Mouse (Mus musculus): ENCODE measurements around the gene Capn13. TPM values are rescaled to one million over a fixed set of nuclear protein-coding genes. Genes with fewer than 3 reads are reported as not detected.
"Not testable (repeated sequence)": the region's sequence is repeated elsewhere in the genome, so short reads cannot be mapped to it uniquely, and the experiment has no call there.

Capn13 gene
- polyA plus RNA-seq, 1 experiment: not detected

GRCm38 (mm10) chr17:73298981-73299380, 101.7 kb downstream of the Capn13 start:
- H3K4me3 ChIP-seq (replicated peaks): no peak overlapping the region
- peaks cover 34% of the 10 kb centered on the region for H3K4me1 ChIP-seq
- TF ChIP-seq FLI1 (IDR thresholded peaks at IDR 0.05; ENCODE audit: low read length): no peak
- TF ChIP-seq GATA1 (IDR thresholded peaks at IDR 0.05; ENCODE audit: borderline replicate concordance, low read length): no peak
- no peaks in the 10 kb centered on the region for H3K36me3 ChIP-seq (replicated peaks; ENCODE audit: low read length)
- H3K9me3 ChIP-seq: peaks cover 1% of the 10 kb centered on the region
- H3K27me3 ChIP-seq (replicated peaks): peaks cover 41% of the 10 kb centered on the region

GRCm38 (mm10) chr17:73296855-73297254, 103.8 kb downstream of the Capn13 start:
- Histone ChIP-seq H3K27me3 (replicated peaks) (peaks cover 33% of the 10 kb centered on the region), H3K36me3 (replicated peaks; ENCODE audit: low read length) (no peaks in the 10 kb centered on the region), H3K4me3 (replicated peaks) (no peak overlapping the region), H3K9me3 (peaks cover 5% of the 10 kb centered on the region), H3K4me1 (peaks cover 25% of the 10 kb centered on the region)
- TF ChIP-seq FLI1 (IDR thresholded peaks at IDR 0.05; ENCODE audit: low read length) (no peak), GATA1 (IDR thresholded peaks at IDR 0.05; ENCODE audit: borderline replicate concordance, low read length) (no peak)

GRCm38 (mm10) chr17:73293237-73293636, 107.4 kb downstream of the Capn13 start:
- H3K27me3 ChIP-seq (replicated peaks): peaks cover 22% of the 10 kb centered on the region
- peaks cover 5% of the 10 kb centered on the region for H3K9me3 ChIP-seq
- H3K36me3 ChIP-seq (replicated peaks; ENCODE audit: low read length): no peaks in the 10 kb centered on the region
- no peak overlapping the region for H3K4me3 ChIP-seq (replicated peaks)
- H3K4me1 ChIP-seq: no peaks in the 10 kb centered on the region
- TF ChIP-seq GATA1 (IDR thresholded peaks at IDR 0.05; ENCODE audit: borderline replicate concordance, low read length): no peak
- no peak for TF ChIP-seq FLI1 (IDR thresholded peaks at IDR 0.05; ENCODE audit: low read length)

- H3K4me3 ChIP-seq (replicated peaks): no peak overlapping the region
- TF ChIP-seq FLI1 (IDR thresholded peaks at IDR 0.05; ENCODE audit: low read length) (no peak), GATA1 (IDR thresholded peaks at IDR 0.05; ENCODE audit: borderline replicate concordance, low read length) (no peak)
- peaks cover 5% of the 10 kb centered on the region for H3K27me3 ChIP-seq (replicated peaks)
- H3K9me3 ChIP-seq: no peaks in the 10 kb centered on the region
- no peaks in the 10 kb centered on the region; the same call in 1 of the 2 replicates for H3K4me1 ChIP-seq
- no peaks in the 10 kb centered on the region for H3K36me3 ChIP-seq (replicated peaks; ENCODE audit: low read length)
Measured at GRCm38 (mm10) chr17:73284301-73284700, 116.4 kb downstream of the Capn13 start.

GRCm38 (mm10) chr17:73282702-73283101, 118.0 kb downstream of the Capn13 start:
- H3K27me3 ChIP-seq (replicated peaks); H3K4me1 ChIP-seq; H3K36me3 ChIP-seq (replicated peaks; ENCODE audit: low read length); H3K4me3 ChIP-seq (replicated peaks); H3K9me3 ChIP-seq: not testable (repeated sequence)

- H3K4me1 ChIP-seq: peaks cover 7% of the 10 kb centered on the region
- TF ChIP-seq FLI1 (IDR thresholded peaks at IDR 0.05; ENCODE audit: low read length) (no peak), GATA1 (IDR thresholded peaks at IDR 0.05; ENCODE audit: borderline replicate concordance, low read length) (no peak)
- no peaks in the 10 kb centered on the region for H3K36me3 ChIP-seq (replicated peaks; ENCODE audit: low read length)
- 0 out of 2 replicates have a peak, but pooled peaks cover 3% of the 10 kb centered on the region for H3K9me3 ChIP-seq
- H3K27me3 ChIP-seq (replicated peaks): peaks cover 7% of the 10 kb centered on the region
- H3K4me3 ChIP-seq (replicated peaks): no peak overlapping the region
Measured at GRCm38 (mm10) chr17:73277770-73278169, 122.9 kb downstream of the Capn13 start.

GRCm38 (mm10) chr17:73275066-73275465, 125.6 kb downstream of the Capn13 start:
- TF ChIP-seq FLI1 (IDR thresholded peaks at IDR 0.05; ENCODE audit: low read length) (no peak), GATA1 (IDR thresholded peaks at IDR 0.05; ENCODE audit: borderline replicate concordance, low read length) (no peak)
- Histone ChIP-seq H3K9me3 (0 out of 2 replicates have a peak, but pooled peaks cover 3% of the 10 kb centered on the region), H3K27me3 (replicated peaks) (peaks cover 2% of the 10 kb centered on the region), H3K36me3 (replicated peaks; ENCODE audit: low read length) (no peaks in the 10 kb centered on the region), H3K4me3 (replicated peaks) (no peak overlapping the region), H3K4me1 (peaks cover 16% of the 10 kb centered on the region)

GRCm38 (mm10) chr17:73273809-73274208, 126.9 kb downstream of the Capn13 start:
- peaks cover 16% of the 10 kb centered on the region for H3K4me1 ChIP-seq
- no peak overlapping the region for H3K4me3 ChIP-seq (replicated peaks)
- no peaks in the 10 kb centered on the region for H3K36me3 ChIP-seq (replicated peaks; ENCODE audit: low read length)
- 0 out of 2 replicates have a peak, but pooled peaks cover 3% of the 10 kb centered on the region for H3K9me3 ChIP-seq
- H3K27me3 ChIP-seq (replicated peaks): peaks cover 2% of the 10 kb centered on the region
- no peak for TF ChIP-seq GATA1 (IDR thresholded peaks at IDR 0.05; ENCODE audit: borderline replicate concordance, low read length)
- no peak for TF ChIP-seq FLI1 (IDR thresholded peaks at IDR 0.05; ENCODE audit: low read length)

- Histone ChIP-seq H3K27me3 (replicated peaks) (peaks cover 2% of the 10 kb centered on the region), H3K36me3 (replicated peaks; ENCODE audit: low read length) (peaks cover 4% of the 10 kb centered on the region), H3K4me1 (peaks cover 16% of the 10 kb centered on the region), H3K9me3 (peaks cover 14% of the 10 kb centered on the region), H3K4me3 (replicated peaks) (no peak overlapping the region)
- TF ChIP-seq FLI1 (IDR thresholded peaks at IDR 0.05; ENCODE audit: low read length) (no peak), GATA1 (IDR thresholded peaks at IDR 0.05; ENCODE audit: borderline replicate concordance, low read length) (no peak)
Measured at GRCm38 (mm10) chr17:73271797-73272600, 128.7 kb downstream of the Capn13 start.

All from megakaryocyte, embryonic 14.5 days (primary cell).